Mouse (Mus musculus): ENCODE data around the gene Eif3k. TPM values are rescaled to one million over a fixed set of nuclear protein-coding genes. Genes with fewer than 3 reads are reported as not detected.

Eif3k gene
- polyA plus RNA-seq, 1 experiment, result 328 TPM

GRCm38 (mm10) chr7:28944756-28945415 lies 36.8 kb downstream of the Eif3k start:
- no peak for TF ChIP-seq POLR2A (IDR thresholded peaks at IDR 0.05; ENCODE audit: low read depth, low read length)
- no peak for TF ChIP-seq CTCF (IDR thresholded peaks at IDR 0.05; ENCODE audit: borderline replicate concordance, insufficient read depth, low read length)
- Histone ChIP-seq H3K4me1 (ENCODE audit: control insufficient read depth, insufficient read depth, low read length) (peaks cover 59% of the 10 kb centered on the region), H3K4me3 (ENCODE audit: insufficient read depth, low read length) (no peak overlapping the region)

GRCm38 (mm10) chr7:28943451-28944180 lies 38.0 kb downstream of the Eif3k start:
- Histone ChIP-seq H3K27ac (ENCODE audit: insufficient read depth, low read length) (peak overlapping the region; percentile 99), H3K4me1 (ENCODE audit: control insufficient read depth, insufficient read depth, low read length) (peaks cover 56% of the 10 kb centered on the region), H3K4me3 (ENCODE audit: insufficient read depth, low read length) (no peak overlapping the region)
- TF ChIP-seq POLR2A (IDR thresholded peaks at IDR 0.05; ENCODE audit: low read depth, low read length) (no peak), CTCF (IDR thresholded peaks at IDR 0.05; ENCODE audit: borderline replicate concordance, insufficient read depth, low read length) (no peak)

More at GRCm38 (mm10) chr7:28944756-28945415, 36.8 kb downstream of the Eif3k start:
- H3K27ac ChIP-seq (ENCODE audit: insufficient read depth, low read length), result peak overlapping the region; percentile 100

GRCm38 (mm10) chr7:28941542-28941941 lies 40.1 kb downstream of the Eif3k start:
- Histone ChIP-seq H3K27ac (ENCODE audit: insufficient read depth, low read length) (peak overlapping the region; percentile 86), H3K4me3 (ENCODE audit: insufficient read depth, low read length) (no peak overlapping the region), H3K4me1 (ENCODE audit: control insufficient read depth, insufficient read depth, low read length) (peaks cover 53% of the 10 kb centered on the region)
- TF ChIP-seq CTCF (IDR thresholded peaks at IDR 0.05; ENCODE audit: borderline replicate concordance, insufficient read depth, low read length) (no peak), POLR2A (IDR thresholded peaks at IDR 0.05; ENCODE audit: low read depth, low read length) (no peak)

GRCm38 (mm10) chr7:28941129-28941528 lies 40.5 kb downstream of the Eif3k start:
- TF ChIP-seq CTCF (IDR thresholded peaks at IDR 0.05; ENCODE audit: borderline replicate concordance, insufficient read depth, low read length) (no peak), POLR2A (IDR thresholded peaks at IDR 0.05; ENCODE audit: low read depth, low read length) (no peak)
- peaks cover 53% of the 10 kb centered on the region for H3K4me1 ChIP-seq (ENCODE audit: control insufficient read depth, insufficient read depth, low read length)
- peak overlapping the region; percentile 86 for H3K27ac ChIP-seq (ENCODE audit: insufficient read depth, low read length)
- H3K4me3 ChIP-seq (ENCODE audit: insufficient read depth, low read length), result no peak overlapping the region

GRCm38 (mm10) chr7:28939418-28940183 lies 42.1 kb downstream of the Eif3k start:
- Histone ChIP-seq H3K4me3 (ENCODE audit: insufficient read depth, low read length) (no peak overlapping the region), H3K27ac (ENCODE audit: insufficient read depth, low read length) (peak overlapping the region; percentile 86; the same call in 1 of the 2 replicates), H3K4me1 (ENCODE audit: control insufficient read depth, insufficient read depth, low read length) (peaks cover 46% of the 10 kb centered on the region)
- TF ChIP-seq CTCF (IDR thresholded peaks at IDR 0.05; ENCODE audit: borderline replicate concordance, insufficient read depth, low read length) (no peak), POLR2A (IDR thresholded peaks at IDR 0.05; ENCODE audit: low read depth, low read length) (no peak)

GRCm38 (mm10) chr7:28938654-28939053 lies 43.0 kb downstream of the Eif3k start:
- Histone ChIP-seq H3K27ac (ENCODE audit: insufficient read depth, low read length) (no peak overlapping the region; the same call in 1 of the 2 replicates), H3K4me3 (ENCODE audit: insufficient read depth, low read length) (no peak overlapping the region), H3K4me1 (ENCODE audit: control insufficient read depth, insufficient read depth, low read length) (peaks cover 43% of the 10 kb centered on the region)
- TF ChIP-seq POLR2A (IDR thresholded peaks at IDR 0.05; ENCODE audit: low read depth, low read length), result no peak
- no peak for TF ChIP-seq CTCF (IDR thresholded peaks at IDR 0.05; ENCODE audit: borderline replicate concordance, insufficient read depth, low read length)

GRCm38 (mm10) chr7:28936787-28937186 lies 44.9 kb downstream of the Eif3k start:
- H3K27ac ChIP-seq (ENCODE audit: insufficient read depth, low read length), result peak overlapping the region; percentile 39; the same call in 1 of the 2 replicates
- peaks cover 44% of the 10 kb centered on the region for H3K4me1 ChIP-seq (ENCODE audit: control insufficient read depth, insufficient read depth, low read length)
- no peak overlapping the region for H3K4me3 ChIP-seq (ENCODE audit: insufficient read depth, low read length)
- TF ChIP-seq POLR2A (IDR thresholded peaks at IDR 0.05; ENCODE audit: low read depth, low read length) (no peak), CTCF (IDR thresholded peaks at IDR 0.05; ENCODE audit: borderline replicate concordance, insufficient read depth, low read length) (no peak)

- TF ChIP-seq POLR2A (IDR thresholded peaks at IDR 0.05; ENCODE audit: low read depth, low read length) (no peak), CTCF (IDR thresholded peaks at IDR 0.05; ENCODE audit: borderline replicate concordance, insufficient read depth, low read length) (no peak)
- peaks cover 51% of the 10 kb centered on the region for H3K4me1 ChIP-seq (ENCODE audit: control insufficient read depth, insufficient read depth, low read length)
- H3K27ac ChIP-seq (ENCODE audit: insufficient read depth, low read length), result peak overlapping the region; percentile 11
- no peak overlapping the region for H3K4me3 ChIP-seq (ENCODE audit: insufficient read depth, low read length)
Observed at GRCm38 (mm10) chr7:28933825-28934224, 47.8 kb downstream of the Eif3k start.

- Histone ChIP-seq H3K4me1 (ENCODE audit: control insufficient read depth, insufficient read depth, low read length) (peaks cover 48% of the 10 kb centered on the region), H3K4me3 (ENCODE audit: insufficient read depth, low read length) (no peak overlapping the region), H3K27ac (ENCODE audit: insufficient read depth, low read length) (peak overlapping the region; percentile 99)
- no peak for TF ChIP-seq CTCF (IDR thresholded peaks at IDR 0.05; ENCODE audit: borderline replicate concordance, insufficient read depth, low read length)
- TF ChIP-seq POLR2A (IDR thresholded peaks at IDR 0.05; ENCODE audit: low read depth, low read length), result no peak
Observed at GRCm38 (mm10) chr7:28932421-28933041, 49.1 kb downstream of the Eif3k start.

All from embryonic fibroblast, embryonic 13.5 days (primary cell).